Mouse (Mus musculus): Measurements from ENCODE around the gene 1110008L16Rik.
"Not testable (repeated sequence)": the region's sequence is repeated elsewhere in the genome, so short reads cannot be mapped to it uniquely, and the experiment has no call there.

GRCm38 (mm10) chr12:55338490-55338889, 39.1 kb downstream of the 1110008L16Rik start:
- not testable (repeated sequence) for TF ChIP-seq CTCF (IDR thresholded peaks at IDR 0.05; ENCODE audit: extremely low read depth, insufficient read length, insufficient replicate concordance, low read depth, low read length); POLR2A (IDR thresholded peaks at IDR 0.05; ENCODE audit: low read depth, low read length)

All from small intestine, adult 2 months (tissue).